Mouse (Mus musculus) heart, embryonic 15.5 days (tissue): ENCODE results near the gene Tyw1. TPM values are rescaled to one million over a fixed set of nuclear protein-coding genes. Genes with fewer than 3 reads are reported as not detected.

Experiments
- ATAC-seq: fragments of 200-750 bp; cut with Nextera tagmentation; replicated peaks from 2 replicates; pipeline ENCODE4 v1.8.0; 2017; ENCODE audit warnings: low read depth, moderate TSS enrichment; ENCODE audit not compliant: insufficient number of reproducible peaks, insufficient read depth, low FRiP score
- H3K27ac ChIP-seq: fragments of 300-500 bp; sonication (generic); 2 replicates; pipeline ENCODE4 v1.5.1; 2015; ENCODE audit warnings: mild to moderate bottlenecking, inconsistent platforms
- H3K27me3 ChIP-seq: fragments of 300-500 bp; sonication (generic); 2 replicates; pipeline ENCODE4 v1.6.1; 2015; ENCODE audit warnings: inconsistent platforms
- H3K36me3 ChIP-seq: fragments of 300-500 bp; sonication (generic); 2 replicates; pipeline ENCODE4 v1.6.1; 2015; ENCODE audit warnings: mild to moderate bottlenecking, inconsistent platforms
- H3K4me1 ChIP-seq: fragments of 300-500 bp; sonication (generic); replicated peaks from 2 replicates; pipeline ENCODE4 v1.6.1; 2015; ENCODE audit warnings: inconsistent platforms
- H3K4me2 ChIP-seq: fragments of 300-500 bp; sonication (generic); 2 replicates; pipeline ENCODE4 v1.6.1; 2015; ENCODE audit warnings: inconsistent platforms, mild to moderate bottlenecking, moderate library complexity
- H3K4me3 ChIP-seq: fragments of 300-500 bp; sonication (generic); 2 replicates; pipeline ENCODE4 v1.5.1; 2015; ENCODE audit warnings: mild to moderate bottlenecking, inconsistent platforms
- H3K9ac ChIP-seq: fragments of 300-500 bp; sonication (generic); 2 replicates; pipeline ENCODE4 v1.6.1; 2015; ENCODE audit warnings: mild to moderate bottlenecking, inconsistent platforms
- H3K9me3 ChIP-seq: fragments of 300-500 bp; sonication (generic); replicated peaks from 2 replicates; pipeline ENCODE4 v1.6.1; 2016; ENCODE audit warnings: inconsistent platforms
- WGBS: fragments of 180-500 bp; shearing (Covaris S2); methylation state at CpG from one replicate; pipeline ENCODE4 v1.1.7; 2015; ENCODE audit warnings: mixed read lengths; 5-methylcytosine and 5-hydroxymethylcytosine counted together
- polyA plus RNA-seq: library from polyadenylated mRNA; unstranded; fragments of >200 nt; fragmentation: Nextera tagmentation; extraction: Ambion mirVana; gene quantifications from 2 replicates; pipeline ENCODE4 v1.2.1, GENCODE M21; 2015

Tyw1 gene
- polyA plus RNA-seq, 1 experiment from 2014 or later, result 13.7 TPM

- no peak for ATAC-seq
- Histone ChIP-seq H3K9me3 (no peaks in the 10 kb centered on the region; the same call in 1 of the 2 replicates), H3K27me3 (no peaks in the 10 kb centered on the region), H3K4me2 (no peak overlapping the region), H3K36me3 (peaks cover 17% of the 10 kb centered on the region; the same call in 1 of the 2 replicates), H3K9ac (no peak overlapping the region), H3K4me3 (no peak overlapping the region), H3K27ac (no peak overlapping the region), H3K4me1 (no peaks in the 10 kb centered on the region)
- 75% methylated on average over 7 of the region's 7 CpGs for WGBS
These were observed 89.6 kb downstream of the Tyw1 start for GRCm38 (mm10) chr5:130344999-130345398.

DNA sequence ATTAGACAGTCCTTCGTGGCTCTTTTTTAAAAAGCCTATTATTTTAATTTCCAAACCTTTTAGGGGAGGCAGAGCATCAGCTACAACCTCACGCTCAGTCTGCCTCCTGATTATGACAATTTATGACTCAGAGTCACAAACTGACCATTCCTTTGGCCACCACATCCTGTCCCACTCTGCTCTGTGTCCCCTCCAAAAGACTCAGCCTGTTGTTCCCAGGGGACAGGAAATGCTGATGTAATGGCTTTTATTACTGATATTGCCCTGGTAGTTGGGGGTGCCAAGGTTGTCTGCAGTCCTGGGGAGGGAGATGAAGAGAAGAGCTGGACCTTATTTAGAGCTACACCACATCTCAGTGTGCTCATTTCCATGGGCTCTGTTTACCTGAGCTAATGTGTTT is 90.5 kb downstream of the Tyw1 start:
- Histone ChIP-seq H3K9ac (no peak overlapping the region), H3K27ac (no peak overlapping the region), H3K36me3 (peaks cover 12% of the 10 kb centered on the region; the same call in 1 of the 2 replicates), H3K4me1 (no peaks in the 10 kb centered on the region), H3K9me3 (no peaks in the 10 kb centered on the region; the same call in 1 of the 2 replicates), H3K4me2 (no peak overlapping the region), H3K27me3 (no peaks in the 10 kb centered on the region), H3K4me3 (no peak overlapping the region)
- no peak for ATAC-seq
- WGBS, result 83% methylated on average over 2 of the region's 2 CpGs

- Histone ChIP-seq H3K9ac (no peak overlapping the region), H3K9me3 (no peaks in the 10 kb centered on the region), H3K4me1 (no peaks in the 10 kb centered on the region), H3K4me3 (no peak overlapping the region), H3K27me3 (no peaks in the 10 kb centered on the region), H3K4me2 (no peak overlapping the region), H3K36me3 (no peaks in the 10 kb centered on the region), H3K27ac (no peak overlapping the region)
- no peak for ATAC-seq
- WGBS, result 56% methylated on average over 7 of the region's 7 CpGs
These were observed 99.8 kb downstream of the Tyw1 start for GRCm38 (mm10) chr5:130355223-130355622.

GRCm38 (mm10) chr5:130363111-130363510 is 107.7 kb downstream of the Tyw1 start:
- Histone ChIP-seq H3K4me2 (no peak overlapping the region), H3K4me1 (no peaks in the 10 kb centered on the region), H3K36me3 (no peaks in the 10 kb centered on the region), H3K27ac (no peak overlapping the region), H3K9ac (no peak overlapping the region), H3K9me3 (no peaks in the 10 kb centered on the region), H3K27me3 (no peaks in the 10 kb centered on the region), H3K4me3 (no peak overlapping the region)
- no peak for ATAC-seq
- 66% methylated on average over 4 of the region's 4 CpGs for WGBS

DNA sequence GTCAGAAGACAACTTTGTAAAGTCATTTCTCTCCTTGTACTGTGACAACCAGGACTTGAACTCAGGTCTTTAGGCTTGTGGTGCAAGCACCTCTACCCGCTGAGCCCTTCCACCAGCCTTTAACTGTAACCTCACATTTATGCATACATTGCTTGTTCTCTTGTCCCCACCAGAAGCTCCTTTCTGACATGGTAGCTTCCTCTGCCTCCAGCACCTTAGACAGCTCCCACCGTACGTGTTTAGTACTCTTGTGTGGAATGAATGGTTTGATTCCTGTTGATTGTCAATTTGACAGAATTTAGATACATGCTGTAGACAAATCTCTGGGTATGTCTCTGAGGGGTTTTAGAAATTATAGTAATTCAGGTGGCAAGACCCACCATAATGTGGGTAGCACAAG is 108.4 kb downstream of the Tyw1 start:
- Histone ChIP-seq H3K4me3 (no peak overlapping the region), H3K27ac (no peak overlapping the region), H3K27me3 (no peaks in the 10 kb centered on the region), H3K4me1 (no peaks in the 10 kb centered on the region), H3K36me3 (no peaks in the 10 kb centered on the region), H3K4me2 (no peak overlapping the region), H3K9me3 (no peaks in the 10 kb centered on the region), H3K9ac (no peak overlapping the region)
- ATAC-seq, result no peak
- WGBS, result 36% methylated on average over 3 of the region's 3 CpGs

- Histone ChIP-seq H3K9ac (no peak overlapping the region), H3K27me3 (no peaks in the 10 kb centered on the region), H3K9me3 (no peaks in the 10 kb centered on the region), H3K27ac (no peak overlapping the region), H3K4me1 (no peaks in the 10 kb centered on the region), H3K4me3 (no peak overlapping the region), H3K4me2 (no peak overlapping the region), H3K36me3 (no peaks in the 10 kb centered on the region)
- WGBS, result 65% methylated on average over 6 of the region's 6 CpGs
- no peak for ATAC-seq
These were observed 112.8 kb downstream of the Tyw1 start for GRCm38 (mm10) chr5:130368236-130368635.

DNA sequence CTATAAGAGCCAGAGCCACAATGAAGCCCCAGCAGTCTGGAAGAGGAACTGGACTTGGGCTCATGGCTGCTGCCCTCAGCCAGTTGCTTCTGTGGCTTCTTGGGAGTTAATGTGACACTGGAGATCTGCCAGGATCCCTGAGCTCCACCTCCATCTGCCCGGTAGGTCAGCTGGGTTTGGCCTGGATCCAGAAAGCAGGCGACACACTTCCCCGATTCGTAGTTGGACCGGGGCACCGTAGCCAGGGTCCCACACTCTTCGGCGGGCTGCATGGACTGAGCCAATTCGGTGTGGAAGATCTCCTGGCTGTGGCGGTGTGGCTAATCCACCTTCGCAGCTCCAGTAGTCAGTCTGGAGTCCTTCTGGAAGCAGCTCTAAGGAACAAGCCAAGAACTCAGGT is 113.8 kb downstream of the Tyw1 start, which contains the start of gene Caln1:
Caln1 (plus strand) TSS at position 219 of the 400 bp plus-strand sequence.
- no peaks in the 10 kb centered on the region for H3K4me1 ChIP-seq

GRCm38 (mm10) chr5:130375411-130375810 is 120.0 kb downstream of the Tyw1 start:
- Histone ChIP-seq H3K4me2 (no peak overlapping the region), H3K4me1 (no peaks in the 10 kb centered on the region), H3K36me3 (no peaks in the 10 kb centered on the region), H3K27ac (no peak overlapping the region), H3K9ac (no peak overlapping the region), H3K9me3 (no peaks in the 10 kb centered on the region), H3K4me3 (no peak overlapping the region), H3K27me3 (no peaks in the 10 kb centered on the region)
- 88% methylated on average over 3 of the region's 3 CpGs for WGBS
- no peak for ATAC-seq

More for the DNA sequence above, 113.8 kb downstream of the Tyw1 start, which contains the start of gene Caln1:
- H3K9ac ChIP-seq, result no peak within 1 kb of the TSS
- no peak within 1 kb of the TSS for H3K27ac ChIP-seq
- no peaks in the 10 kb centered on the region for H3K36me3 ChIP-seq
- H3K27me3 ChIP-seq, result no peaks in the 10 kb centered on the region
- 71% methylated on average over 11 of the region's 11 CpGs for WGBS
- H3K4me2 ChIP-seq, result no peak within 1 kb of the TSS
- H3K9me3 ChIP-seq, result no peaks in the 10 kb centered on the region
- ATAC-seq, result no peak
- H3K4me3 ChIP-seq, result no peak within 1 kb of the TSS

DNA sequence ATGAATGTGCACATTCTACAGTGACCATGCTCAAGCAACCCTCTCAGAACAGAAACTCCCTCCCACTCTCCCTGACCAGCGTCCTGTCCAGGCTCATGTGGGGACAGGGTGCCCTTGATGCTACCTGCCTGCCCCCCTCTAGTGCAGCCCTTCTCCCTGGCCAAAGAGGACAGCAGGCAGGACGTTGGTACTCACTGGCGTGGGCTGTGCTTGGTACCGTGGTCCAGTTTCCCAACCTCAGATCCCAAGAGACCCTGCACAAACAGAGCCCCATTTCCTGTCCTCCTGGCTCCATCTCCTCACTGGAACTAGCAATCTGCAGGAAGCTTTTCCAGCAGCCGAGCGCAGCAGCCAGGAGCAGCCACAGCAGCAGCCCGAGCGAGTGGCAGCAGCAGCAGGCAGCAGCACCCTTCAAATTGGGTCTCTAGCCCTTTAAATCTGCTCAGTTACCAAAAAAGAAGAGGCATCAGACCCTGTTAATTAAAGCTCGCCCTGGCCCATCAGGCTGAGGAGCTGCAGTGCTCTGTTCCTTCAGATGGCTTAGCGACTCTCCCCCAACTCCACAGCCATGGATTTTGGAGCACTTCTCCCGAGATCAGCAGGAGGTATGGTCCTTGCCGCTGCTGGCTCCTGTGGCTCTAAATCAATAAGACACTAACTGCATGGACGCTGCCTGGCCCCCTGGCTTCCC is 128.9 kb downstream of the Tyw1 start, which contains the start of gene A330070K13Rik:
A330070K13Rik (minus strand) TSS at position 410 of the 691 bp plus-strand sequence.
- Histone ChIP-seq H3K27me3 (0 out of 2 replicates have a peak, but pooled peaks cover 13% of the 10 kb centered on the region), H3K4me2 (peak within 1 kb of the TSS; percentile 45), H3K36me3 (no peaks in the 10 kb centered on the region), H3K4me1 (peaks cover 7% of the 10 kb centered on the region; the same call in 1 of the 2 replicates), H3K27ac (no peak within 1 kb of the TSS), H3K9me3 (no peaks in the 10 kb centered on the region), H3K4me3 (no peak within 1 kb of the TSS), H3K9ac (no peak within 1 kb of the TSS)
- 6% methylated on average over 13 of the region's 13 CpGs for WGBS
- ATAC-seq, result no peak

DNA sequence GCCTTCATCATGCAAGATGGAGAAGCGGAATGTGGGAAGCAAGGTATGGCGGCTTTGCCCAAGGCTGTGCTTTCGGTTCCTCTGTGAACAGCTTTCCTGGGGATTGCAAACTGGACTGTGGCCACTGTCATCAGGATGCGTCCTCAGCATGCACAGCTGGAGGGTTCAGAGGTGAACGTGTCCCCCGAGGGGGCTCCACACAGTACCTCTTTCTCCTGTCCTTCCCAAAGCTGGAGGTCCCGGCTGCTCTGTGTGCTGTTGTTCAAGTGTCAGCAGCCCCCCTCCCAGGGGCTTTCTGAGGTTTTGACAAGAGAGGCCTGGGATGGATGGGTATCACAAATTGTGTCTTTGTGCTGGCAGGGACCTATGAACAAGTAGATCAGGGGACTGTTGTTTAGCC is 131.0 kb downstream of the Tyw1 start:
- no peaks in the 10 kb centered on the region for H3K36me3 ChIP-seq
- no peak overlapping the region for H3K4me3 ChIP-seq
- 70% methylated on average over 7 of the region's 7 CpGs for WGBS
- no peaks in the 10 kb centered on the region for H3K9me3 ChIP-seq
- no peak for ATAC-seq
- no peak overlapping the region for H3K4me2 ChIP-seq
- 0 out of 2 replicates have a peak, but pooled peaks cover 10% of the 10 kb centered on the region for H3K27me3 ChIP-seq
- peaks cover 7% of the 10 kb centered on the region; the same call in 1 of the 2 replicates for H3K4me1 ChIP-seq
- H3K27ac ChIP-seq, result no peak overlapping the region
- H3K9ac ChIP-seq, result no peak overlapping the region
